Mouse (Mus musculus) forebrain, embryonic 12.5 days (tissue): Measurements from ENCODE around the gene Nomo1. TPM values are rescaled to one million over a fixed set of nuclear protein-coding genes. Genes with fewer than 3 reads are reported as not detected.
A peak's percentile ranks its signal among the peaks of the same experiment; 100 is the strongest.

Source experiments
- ATAC-seq: fragments of 200-750 bp; cut with Nextera tagmentation; 2 replicates; pipeline ENCODE4 v1.8.0; 2017; ENCODE audit warnings: moderate TSS enrichment; ENCODE audit not compliant: low FRiP score
- H3K27ac ChIP-seq: fragments of 300-500 bp; sonication (generic); 2 replicates; pipeline ENCODE4 v1.5.1; 2016; ENCODE audit warnings: mild to moderate bottlenecking
- H3K27me3 ChIP-seq: fragments of 300-500 bp; sonication (generic); 2 replicates; pipeline ENCODE4 v1.6.1; 2016; ENCODE audit warnings: mild to moderate bottlenecking
- H3K36me3 ChIP-seq: fragments of 300-500 bp; sonication (generic); replicated peaks from 2 replicates; pipeline ENCODE4 v1.6.1; 2016; ENCODE audit warnings: mild to moderate bottlenecking
- H3K4me1 ChIP-seq: fragments of 300-500 bp; sonication (generic); 2 replicates; pipeline ENCODE4 v1.6.1; 2016
- H3K4me2 ChIP-seq: fragments of 300-500 bp; sonication (generic); 2 replicates; pipeline ENCODE4 v1.6.1; 2016; ENCODE audit warnings: mild to moderate bottlenecking, moderate library complexity
- H3K4me3 ChIP-seq: fragments of 300-500 bp; sonication (generic); replicated peaks from 2 replicates; pipeline ENCODE4 v1.5.1; 2016; ENCODE audit warnings: mild to moderate bottlenecking
- H3K9ac ChIP-seq: fragments of 300-500 bp; sonication (generic); 2 replicates; pipeline ENCODE4 v1.6.1; 2016; ENCODE audit warnings: mild to moderate bottlenecking
- H3K9me3 ChIP-seq: fragments of 300-500 bp; sonication (generic); 2 replicates; pipeline ENCODE4 v1.6.1; 2016
- WGBS: fragments of 180-500 bp; shearing (Covaris S2); methylation state at CpG from one replicate; pipeline ENCODE4 v1.1.7; 2016; 5-methylcytosine and 5-hydroxymethylcytosine counted together
- polyA plus RNA-seq: library from polyadenylated mRNA; unstranded; fragments of >200 nt; fragmentation: Nextera tagmentation; extraction: Ambion mirVana; gene quantifications from 2 replicates; pipeline ENCODE4 v1.2.1, GENCODE M21; 2016

Nomo1 gene
- polyA plus RNA-seq, 1 experiment from 2014 or later = 33.2 TPM

GRCm38 (mm10) chr7:46110079-46110478 lies 76.6 kb downstream of the Nomo1 start:
- H3K27ac ChIP-seq = no peak overlapping the region
- H3K9ac ChIP-seq = no peak overlapping the region
- 74% methylated on average over 3 of the region's 3 CpGs for WGBS

GRCm38 (mm10) chr7:46111212-46111817 lies 77.8 kb downstream of the Nomo1 start:
- ATAC-seq = no peak
- H3K4me3 ChIP-seq = no peak overlapping the region
- WGBS = 88% methylated on average over 15 of the region's 15 CpGs
- H3K9ac ChIP-seq = no peak overlapping the region
- H3K27ac ChIP-seq = no peak overlapping the region
- no peak overlapping the region for H3K4me2 ChIP-seq
- H3K27me3 ChIP-seq = no peaks in the 10 kb centered on the region
- H3K4me1 ChIP-seq = peaks cover 12% of the 10 kb centered on the region
- no peaks in the 10 kb centered on the region for H3K36me3 ChIP-seq
- no peaks in the 10 kb centered on the region for H3K9me3 ChIP-seq

More at GRCm38 (mm10) chr7:46110079-46110478, 76.6 kb downstream of the Nomo1 start:
- no peaks in the 10 kb centered on the region for H3K9me3 ChIP-seq
- H3K36me3 ChIP-seq = no peaks in the 10 kb centered on the region
- no peak for ATAC-seq
- H3K4me1 ChIP-seq = peaks cover 12% of the 10 kb centered on the region
- H3K4me2 ChIP-seq = no peak overlapping the region
- peaks cover 3% of the 10 kb centered on the region; the same call in 1 of the 2 replicates for H3K27me3 ChIP-seq
- no peak overlapping the region for H3K4me3 ChIP-seq

GRCm38 (mm10) chr7:46111938-46112337 lies 78.4 kb downstream of the Nomo1 start:
- Histone ChIP-seq H3K27me3 (no peaks in the 10 kb centered on the region), H3K36me3 (no peaks in the 10 kb centered on the region), H3K4me3 (no peak overlapping the region), H3K9ac (no peak overlapping the region), H3K9me3 (no peaks in the 10 kb centered on the region), H3K4me2 (no peak overlapping the region), H3K27ac (no peak overlapping the region), H3K4me1 (peaks cover 12% of the 10 kb centered on the region)
- no peak for ATAC-seq
- 78% methylated on average over 6 of the region's 6 CpGs for WGBS

GRCm38 (mm10) chr7:46113435-46113834 lies 79.9 kb downstream of the Nomo1 start:
- H3K27me3 ChIP-seq = no peaks in the 10 kb centered on the region
- whole genome bisulfite sequencing = 68% methylated on average over 3 of the region's 3 CpGs
- no peak overlapping the region for H3K4me2 ChIP-seq
- H3K4me3 ChIP-seq = no peak overlapping the region
- H3K27ac ChIP-seq = no peak overlapping the region
- no peaks in the 10 kb centered on the region for H3K36me3 ChIP-seq
- ATAC-seq = no peak
- peaks cover 12% of the 10 kb centered on the region for H3K4me1 ChIP-seq
- no peak overlapping the region for H3K9ac ChIP-seq
- no peaks in the 10 kb centered on the region for H3K9me3 ChIP-seq

GRCm38 (mm10) chr7:46116118-46116581 lies 82.7 kb downstream of the Nomo1 start:
- WGBS = 63% methylated on average over 10 of the region's 10 CpGs
- Histone ChIP-seq H3K27ac (no peak overlapping the region), H3K27me3 (no peaks in the 10 kb centered on the region), H3K4me3 (no peak overlapping the region), H3K4me1 (peaks cover 12% of the 10 kb centered on the region), H3K4me2 (no peak overlapping the region), H3K9me3 (no peaks in the 10 kb centered on the region), H3K36me3 (no peaks in the 10 kb centered on the region), H3K9ac (no peak overlapping the region)
- no peak for ATAC-seq

- Histone ChIP-seq H3K36me3 (no peaks in the 10 kb centered on the region), H3K4me3 (no peak overlapping the region), H3K9me3 (no peaks in the 10 kb centered on the region), H3K27me3 (no peaks in the 10 kb centered on the region), H3K9ac (no peak overlapping the region), H3K27ac (no peak overlapping the region), H3K4me2 (no peak overlapping the region), H3K4me1 (peaks cover 12% of the 10 kb centered on the region)
- 96% methylated on average over 16 of the region's 16 CpGs for WGBS
- no peak for ATAC-seq
These were observed 83.5 kb downstream of the Nomo1 start for GRCm38 (mm10) chr7:46117035-46117434.

GRCm38 (mm10) chr7:46122964-46123363 lies 89.5 kb downstream of the Nomo1 start:
- H3K4me2 ChIP-seq = no peak overlapping the region
- H3K9ac ChIP-seq = no peak overlapping the region
- H3K27me3 ChIP-seq = no peaks in the 10 kb centered on the region
- peaks cover 1% of the 10 kb centered on the region; the same call in 1 of the 2 replicates for H3K4me1 ChIP-seq
- H3K4me3 ChIP-seq = no peak overlapping the region
- H3K9me3 ChIP-seq = no peaks in the 10 kb centered on the region
- no peak overlapping the region for H3K27ac ChIP-seq
- H3K36me3 ChIP-seq = no peaks in the 10 kb centered on the region
- WGBS = 80% methylated on average over 4 of the region's 4 CpGs
- no peak for ATAC-seq

GRCm38 (mm10) chr7:46124460-46124859 lies 91.0 kb downstream of the Nomo1 start:
- Histone ChIP-seq H3K4me2 (no peak overlapping the region), H3K36me3 (no peaks in the 10 kb centered on the region), H3K9me3 (no peaks in the 10 kb centered on the region), H3K4me3 (no peak overlapping the region), H3K9ac (no peak overlapping the region), H3K27ac (no peak overlapping the region), H3K27me3 (no peaks in the 10 kb centered on the region), H3K4me1 (peaks cover 12% of the 10 kb centered on the region)
- no peak for ATAC-seq
- WGBS = 81% methylated on average over 6 of the region's 6 CpGs

- Histone ChIP-seq H3K4me1 (peaks cover 16% of the 10 kb centered on the region), H3K9ac (no peak overlapping the region), H3K9me3 (no peaks in the 10 kb centered on the region), H3K27ac (no peak overlapping the region), H3K4me2 (no peak overlapping the region), H3K27me3 (no peaks in the 10 kb centered on the region), H3K36me3 (no peaks in the 10 kb centered on the region), H3K4me3 (no peak overlapping the region)
- 89% methylated on average over 11 of the region's 11 CpGs for WGBS
- no peak for ATAC-seq
These were observed 91.8 kb downstream of the Nomo1 start for GRCm38 (mm10) chr7:46125340-46125739.

GRCm38 (mm10) chr7:46128196-46128595 lies 94.7 kb downstream of the Nomo1 start:
- Histone ChIP-seq H3K4me1 (peaks cover 29% of the 10 kb centered on the region), H3K9me3 (no peaks in the 10 kb centered on the region)

GRCm38 (mm10) chr7:46129463-46130179 lies 96.1 kb downstream of the Nomo1 start:
- 0 out of 2 replicates have a peak, but pooled peaks cover 8% of the 10 kb centered on the region for H3K27me3 ChIP-seq
- H3K9ac ChIP-seq = no peak overlapping the region
- H3K4me1 ChIP-seq = peaks cover 38% of the 10 kb centered on the region
- no peak overlapping the region for H3K4me2 ChIP-seq
- 44% methylated on average over 7 of the region's 7 CpGs for WGBS
- H3K36me3 ChIP-seq = no peaks in the 10 kb centered on the region
- H3K9me3 ChIP-seq = no peaks in the 10 kb centered on the region
- H3K4me3 ChIP-seq = no peak overlapping the region
- H3K27ac ChIP-seq = no peak overlapping the region
- ATAC-seq = no peak; the same call in 1 of the 2 replicates

More at GRCm38 (mm10) chr7:46128196-46128595, 94.7 kb downstream of the Nomo1 start:
- 67% methylated on average over 7 of the region's 7 CpGs for WGBS
- ATAC-seq = peak; percentile 63
- Histone ChIP-seq H3K4me2 (no peak overlapping the region), H3K9ac (no peak overlapping the region), H3K36me3 (no peaks in the 10 kb centered on the region), H3K4me3 (no peak overlapping the region), H3K27ac (0 out of 2 replicates have a peak overlapping the region, but pooled peaks have one; percentile 19), H3K27me3 (0 out of 2 replicates have a peak, but pooled peaks cover 8% of the 10 kb centered on the region)

- H3K9me3 ChIP-seq = no peaks in the 10 kb centered on the region
- H3K4me3 ChIP-seq = no peak overlapping the region
- peaks cover 44% of the 10 kb centered on the region for H3K4me1 ChIP-seq
- no peak overlapping the region for H3K4me2 ChIP-seq
- 70% methylated on average over 7 of the region's 7 CpGs for WGBS
- 0 out of 2 replicates have a peak, but pooled peaks cover 8% of the 10 kb centered on the region for H3K27me3 ChIP-seq
- H3K9ac ChIP-seq = no peak overlapping the region
- no peaks in the 10 kb centered on the region for H3K36me3 ChIP-seq
- ATAC-seq = no peak
- H3K27ac ChIP-seq = no peak overlapping the region
These were observed 97.2 kb downstream of the Nomo1 start for GRCm38 (mm10) chr7:46130723-46131122.
